Mouse (Mus musculus) midbrain, embryonic 13.5 days (tissue): Measurements from ENCODE around the gene Serpina11. TPM values are rescaled to one million over a fixed set of nuclear protein-coding genes. Genes with fewer than 3 reads are reported as not detected.
A peak's percentile ranks its signal among the peaks of the same experiment; 100 is the strongest.

Experiments
- ATAC-seq: fragments of 200-750 bp; cut with Nextera tagmentation; 2 replicates; pipeline ENCODE4 v1.8.0; 2017; ENCODE audit warnings: mild to moderate bottlenecking, moderate TSS enrichment, moderate library complexity
- H3K27ac ChIP-seq: fragments of 300-500 bp; sonication (generic); 2 replicates; pipeline ENCODE4 v1.5.1; 2015; ENCODE audit warnings: inconsistent platforms, mild to moderate bottlenecking, moderate library complexity
- H3K27me3 ChIP-seq: fragments of 300-500 bp; sonication (generic); 2 replicates; pipeline ENCODE4 v1.6.1; 2015; ENCODE audit warnings: mild to moderate bottlenecking, inconsistent platforms
- H3K36me3 ChIP-seq: fragments of 300-500 bp; sonication (generic); 2 replicates; pipeline ENCODE4 v1.6.1; 2015; ENCODE audit warnings: mild to moderate bottlenecking, inconsistent platforms
- H3K4me1 ChIP-seq: fragments of 300-500 bp; sonication (generic); replicated peaks from 2 replicates; pipeline ENCODE4 v1.6.1; 2015; ENCODE audit warnings: inconsistent platforms
- H3K4me2 ChIP-seq: fragments of 300-500 bp; sonication (generic); replicated peaks from 2 replicates; pipeline ENCODE4 v1.6.1; 2015; ENCODE audit warnings: moderate library complexity, mild to moderate bottlenecking, inconsistent platforms
- H3K4me3 ChIP-seq: fragments of 300-500 bp; sonication (generic); replicated peaks from 2 replicates; pipeline ENCODE4 v1.5.1; 2015; ENCODE audit warnings: mild to moderate bottlenecking, inconsistent platforms
- H3K9ac ChIP-seq: fragments of 300-500 bp; sonication (generic); replicated peaks from 2 replicates; pipeline ENCODE4 v1.6.1; 2015; ENCODE audit warnings: mild to moderate bottlenecking, inconsistent platforms
- H3K9me3 ChIP-seq: fragments of 300-500 bp; sonication (generic); 2 replicates; pipeline ENCODE4 v1.6.1; 2016; ENCODE audit warnings: mild to moderate bottlenecking, inconsistent platforms
- WGBS: fragments of 180-500 bp; shearing (Covaris S2); methylation state at CpG from one replicate; pipeline ENCODE4 v1.1.7; 2015; 5-methylcytosine and 5-hydroxymethylcytosine counted together
- polyA plus RNA-seq: library from polyadenylated mRNA; unstranded; fragments of >200 nt; fragmentation: Nextera tagmentation; extraction: Ambion mirVana; gene quantifications from 2 replicates; pipeline ENCODE4 v1.2.1, GENCODE M21; 2015

Serpina11 gene
- polyA plus RNA-seq, 1 experiment from 2014 or later: not detected

DNA sequence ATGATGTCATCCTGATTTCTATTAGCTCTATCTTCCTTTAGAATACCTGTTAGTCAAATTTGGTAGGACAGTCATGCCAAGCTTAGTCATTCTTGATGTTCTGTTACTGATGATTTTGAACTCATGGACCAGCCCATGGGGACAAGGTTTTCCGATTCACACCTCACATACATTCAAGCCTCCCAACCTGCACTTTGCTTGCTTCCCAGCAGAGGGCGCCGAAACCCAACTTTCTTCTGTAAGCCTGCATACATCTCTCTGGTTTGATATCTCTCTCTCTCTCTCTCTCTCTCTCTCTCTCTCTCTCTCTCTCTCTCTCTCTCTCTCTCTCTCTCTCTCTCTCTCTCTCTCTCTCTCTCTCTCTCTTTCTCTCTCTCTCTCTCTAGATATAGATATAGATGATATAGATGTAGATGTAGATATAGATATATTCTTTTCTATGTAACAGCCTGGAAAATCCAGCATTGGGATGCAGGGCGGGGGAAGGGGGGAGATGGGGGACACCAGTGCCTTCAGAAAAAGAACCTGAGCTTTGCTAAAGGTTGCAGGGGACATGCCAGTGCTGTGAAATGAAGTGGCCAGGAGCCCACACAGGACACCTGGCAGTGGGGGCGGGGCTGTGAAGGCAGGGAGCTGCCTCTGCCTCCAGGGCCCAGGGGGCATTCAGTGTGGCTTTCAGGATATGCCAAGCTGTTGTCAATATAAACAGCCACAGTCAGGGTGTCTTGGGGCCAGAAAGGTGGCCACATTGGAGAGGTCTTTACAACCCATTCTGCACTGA lies 5.7 kb upstream of the Serpina11 start:
- H3K27ac ChIP-seq: no peak overlapping the region
- no peak overlapping the region for H3K4me2 ChIP-seq
- no peak overlapping the region for H3K4me3 ChIP-seq
- no peaks in the 10 kb centered on the region for H3K4me1 ChIP-seq
- H3K36me3 ChIP-seq: no peaks in the 10 kb centered on the region
- no peaks in the 10 kb centered on the region for H3K27me3 ChIP-seq
- H3K9ac ChIP-seq: no peak overlapping the region
- ATAC-seq: peak; percentile 55; the same call in 1 of the 2 replicates
- 41% methylated on average over 5 of the region's 5 CpGs for WGBS
- no peaks in the 10 kb centered on the region for H3K9me3 ChIP-seq

DNA sequence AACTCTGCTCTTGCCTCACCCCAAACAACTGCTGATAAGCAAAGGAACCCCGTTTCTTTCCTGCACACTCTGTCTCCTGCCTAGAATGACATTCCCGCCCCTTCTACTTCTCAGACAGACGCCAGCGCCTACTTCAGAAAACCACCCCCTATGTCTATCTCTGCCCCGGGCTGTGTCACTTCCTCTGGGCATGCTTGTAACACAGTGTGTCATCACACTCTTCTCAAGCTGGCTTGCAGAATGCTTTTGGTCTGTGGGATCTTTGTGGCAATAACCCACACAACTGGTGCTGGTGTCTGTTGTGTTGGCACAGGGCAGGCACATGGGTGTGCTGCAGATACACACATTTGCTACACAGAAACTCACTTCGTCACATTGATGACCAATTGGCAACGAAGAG lies 3.2 kb upstream of the Serpina11 start:
- H3K4me3 ChIP-seq: no peak overlapping the region
- H3K4me1 ChIP-seq: no peaks in the 10 kb centered on the region
- H3K27ac ChIP-seq: no peak overlapping the region
- WGBS: 80% methylated on average over 7 of the region's 7 CpGs
- H3K4me2 ChIP-seq: no peak overlapping the region
- ATAC-seq: no peak
- no peak overlapping the region for H3K9ac ChIP-seq
- no peaks in the 10 kb centered on the region for H3K9me3 ChIP-seq
- H3K36me3 ChIP-seq: no peaks in the 10 kb centered on the region
- H3K27me3 ChIP-seq: no peaks in the 10 kb centered on the region

DNA sequence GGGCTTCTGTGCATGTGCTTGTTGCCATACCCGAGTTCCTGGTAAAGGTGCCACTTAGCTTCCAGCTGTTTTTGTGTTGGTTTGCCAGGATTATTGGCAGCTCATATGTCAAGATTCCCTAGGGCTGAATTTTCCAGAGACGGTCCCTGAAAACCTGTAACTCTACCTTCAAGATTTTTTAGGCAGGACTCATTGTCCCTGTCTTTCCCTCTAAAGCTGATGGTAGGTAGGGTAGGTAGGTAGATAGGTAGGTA lies 316 bp downstream of the Serpina11 start:
- Histone ChIP-seq H3K27me3 (no peaks in the 10 kb centered on the region), H3K4me3 (no peak overlapping the region), H3K4me2 (no peak overlapping the region), H3K9ac (no peak overlapping the region), H3K27ac (no peak overlapping the region), H3K4me1 (no peaks in the 10 kb centered on the region), H3K36me3 (no peaks in the 10 kb centered on the region), H3K9me3 (no peaks in the 10 kb centered on the region)
- no peak for ATAC-seq
- WGBS: 71% methylated on average over 2 of the region's 2 CpGs

DNA sequence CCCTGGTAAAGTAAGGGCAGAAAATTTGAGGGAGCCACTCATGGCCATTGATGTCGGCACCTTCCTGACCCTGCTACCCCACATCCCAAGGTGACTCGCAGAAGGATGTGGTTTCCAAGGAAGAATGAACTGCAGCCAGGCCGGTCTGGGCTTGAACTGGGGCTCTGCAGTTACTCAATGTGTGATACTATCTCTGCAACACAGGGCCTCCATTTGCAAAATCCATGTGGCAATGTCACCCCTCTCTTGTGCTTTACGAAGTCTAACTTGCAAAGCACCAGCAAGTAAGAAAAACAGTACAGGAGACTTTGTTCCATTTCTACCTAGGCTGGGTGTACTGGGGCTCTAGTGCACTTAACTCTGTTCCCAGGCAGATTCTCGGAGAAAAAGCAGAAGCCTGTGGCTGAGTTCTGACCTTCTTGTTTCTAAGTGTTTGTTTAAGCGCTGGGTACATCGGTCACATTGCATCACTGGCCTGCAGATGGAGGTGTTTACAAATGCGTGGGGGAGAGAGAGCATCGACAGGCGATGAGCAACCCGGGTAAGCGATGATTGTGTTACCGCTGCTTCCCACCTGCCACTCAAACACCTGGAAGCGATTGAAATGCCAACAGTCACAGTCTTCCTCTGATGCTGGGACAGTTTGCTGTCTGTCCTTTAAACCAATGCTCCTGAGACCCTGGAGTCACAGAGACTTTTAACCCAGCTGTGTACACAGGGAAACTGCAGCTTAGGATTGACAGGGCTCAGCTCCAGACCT lies 823 bp downstream of the Serpina11 start:
- 68% methylated on average over 14 of the region's 14 CpGs for WGBS
- no peak for ATAC-seq
- Histone ChIP-seq H3K4me2 (no peak overlapping the region), H3K27me3 (no peaks in the 10 kb centered on the region), H3K4me1 (no peaks in the 10 kb centered on the region), H3K4me3 (no peak overlapping the region), H3K9ac (no peak overlapping the region), H3K36me3 (no peaks in the 10 kb centered on the region), H3K9me3 (no peaks in the 10 kb centered on the region), H3K27ac (no peak overlapping the region)

DNA sequence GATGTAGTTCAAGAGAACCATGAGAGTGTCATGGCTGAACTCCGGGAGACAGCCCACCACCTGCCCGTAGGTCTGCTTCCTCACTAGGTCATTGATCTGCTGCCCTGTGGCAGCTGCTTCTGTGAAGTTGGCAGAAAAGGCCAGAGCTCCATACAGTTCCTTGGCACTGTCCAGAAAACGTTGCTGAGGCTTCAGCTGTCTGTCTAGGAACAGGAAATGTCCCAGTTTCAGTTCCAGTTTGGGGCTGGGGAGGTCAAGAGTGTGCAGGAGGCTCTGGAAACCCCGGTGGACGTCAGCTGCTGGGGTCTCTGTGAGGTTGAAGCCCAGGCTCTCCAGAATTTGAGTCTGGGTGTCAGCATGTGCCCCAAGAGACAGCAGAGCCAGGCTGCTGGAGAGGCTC lies 3.9 kb downstream of the Serpina11 start:
- Histone ChIP-seq H3K27ac (no peak overlapping the region), H3K9me3 (no peaks in the 10 kb centered on the region), H3K4me3 (no peak overlapping the region), H3K27me3 (no peaks in the 10 kb centered on the region), H3K4me2 (no peak overlapping the region), H3K36me3 (no peaks in the 10 kb centered on the region), H3K4me1 (no peaks in the 10 kb centered on the region), H3K9ac (no peak overlapping the region)
- WGBS: 72% methylated on average over 5 of the region's 5 CpGs
- no peak for ATAC-seq

DNA sequence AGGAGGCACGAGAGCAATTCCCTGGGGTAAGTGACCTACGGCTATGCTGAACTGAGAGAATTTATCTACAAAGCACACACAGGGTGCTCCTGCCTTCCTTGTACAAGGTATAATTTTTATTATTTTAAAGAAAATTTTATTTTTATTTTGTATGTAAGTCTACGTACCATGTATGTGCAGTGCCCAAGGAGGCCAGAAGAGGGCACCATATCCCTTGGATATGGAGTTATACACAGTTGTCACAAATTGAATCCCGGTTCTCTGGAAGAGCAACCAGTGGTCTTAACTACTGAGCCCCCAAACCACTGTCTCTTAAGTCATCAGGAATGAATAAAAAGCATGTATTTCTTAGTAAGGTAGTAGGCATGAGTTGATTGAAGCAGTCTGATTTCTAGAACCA lies 4.8 kb downstream of the Serpina11 start:
- Histone ChIP-seq H3K4me3 (no peak overlapping the region), H3K27me3 (no peaks in the 10 kb centered on the region), H3K4me1 (no peaks in the 10 kb centered on the region), H3K9ac (no peak overlapping the region), H3K9me3 (no peaks in the 10 kb centered on the region), H3K4me2 (no peak overlapping the region), H3K27ac (no peak overlapping the region), H3K36me3 (no peaks in the 10 kb centered on the region)
- WGBS: 66% methylated on average over 4 of the region's 4 CpGs
- ATAC-seq: no peak

DNA sequence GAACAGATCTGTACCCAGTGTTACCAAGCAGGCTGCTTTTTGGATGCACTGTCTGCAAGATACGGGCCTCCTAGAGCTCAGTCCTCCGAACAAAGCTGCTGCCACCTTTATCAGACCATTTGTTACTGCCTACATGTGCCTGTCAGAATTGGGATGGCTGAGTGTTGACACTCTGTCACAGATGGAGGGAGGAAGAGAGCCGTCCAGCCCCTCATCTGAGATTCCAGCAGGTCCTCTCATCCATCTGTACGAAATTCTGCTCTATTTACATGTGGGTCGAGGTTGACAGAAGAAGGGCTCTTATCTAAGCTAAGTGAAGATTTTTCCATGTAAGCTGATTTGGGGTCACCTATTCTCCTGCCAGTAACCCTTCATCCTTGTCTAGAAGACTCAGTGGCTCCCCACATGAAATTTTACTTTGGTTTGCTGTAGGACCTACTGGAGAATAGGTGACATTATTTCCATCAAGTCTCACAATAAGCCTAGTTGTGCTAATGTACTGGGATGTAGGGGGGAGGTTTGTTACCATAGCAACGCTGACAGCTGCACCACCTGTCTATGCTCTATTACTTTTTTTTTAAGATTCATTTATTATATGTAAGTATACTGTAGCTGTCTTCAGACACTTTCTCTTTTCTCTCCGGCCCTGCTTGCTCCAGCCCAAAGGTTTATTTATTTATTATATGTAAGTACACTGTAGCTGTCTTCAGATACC lies 8.0 kb downstream of the Serpina11 start:
- no peak overlapping the region for H3K4me3 ChIP-seq
- no peak overlapping the region for H3K4me2 ChIP-seq
- H3K27me3 ChIP-seq: no peaks in the 10 kb centered on the region
- no peak overlapping the region for H3K27ac ChIP-seq
- ATAC-seq: no peak
- no peaks in the 10 kb centered on the region for H3K9me3 ChIP-seq
- no peak overlapping the region for H3K9ac ChIP-seq
- WGBS: 80% methylated on average over 7 of the region's 7 CpGs
- no peaks in the 10 kb centered on the region for H3K36me3 ChIP-seq
- no peaks in the 10 kb centered on the region for H3K4me1 ChIP-seq

DNA sequence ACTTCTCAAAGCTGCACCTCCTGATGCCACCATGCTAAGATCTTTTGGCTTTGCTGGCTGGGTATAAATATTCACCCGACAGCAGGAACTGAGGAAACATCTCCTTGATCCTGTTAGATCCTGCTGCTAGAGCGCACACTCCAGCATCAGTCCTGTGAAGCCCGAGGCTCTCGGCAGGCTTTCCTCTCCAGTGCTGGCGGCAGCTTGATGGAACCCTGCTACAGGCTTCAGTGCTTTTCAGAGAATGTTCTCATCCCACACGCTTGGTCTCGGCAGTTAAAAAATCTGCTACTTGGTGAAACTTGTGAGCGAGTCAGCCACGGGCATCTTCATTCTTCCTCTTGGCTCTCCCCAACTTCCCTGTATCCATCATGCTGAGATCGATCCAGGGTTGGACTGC lies 11.5 kb downstream of the Serpina11 start:
- ATAC-seq: no peak
- no peak overlapping the region for H3K4me3 ChIP-seq
- H3K27me3 ChIP-seq: no peaks in the 10 kb centered on the region
- H3K36me3 ChIP-seq: no peaks in the 10 kb centered on the region
- no peaks in the 10 kb centered on the region for H3K9me3 ChIP-seq
- 91% methylated on average over 10 of the region's 10 CpGs for WGBS
- H3K27ac ChIP-seq: no peak overlapping the region
- H3K4me1 ChIP-seq: no peaks in the 10 kb centered on the region
- no peak overlapping the region for H3K9ac ChIP-seq
- no peak overlapping the region for H3K4me2 ChIP-seq

DNA sequence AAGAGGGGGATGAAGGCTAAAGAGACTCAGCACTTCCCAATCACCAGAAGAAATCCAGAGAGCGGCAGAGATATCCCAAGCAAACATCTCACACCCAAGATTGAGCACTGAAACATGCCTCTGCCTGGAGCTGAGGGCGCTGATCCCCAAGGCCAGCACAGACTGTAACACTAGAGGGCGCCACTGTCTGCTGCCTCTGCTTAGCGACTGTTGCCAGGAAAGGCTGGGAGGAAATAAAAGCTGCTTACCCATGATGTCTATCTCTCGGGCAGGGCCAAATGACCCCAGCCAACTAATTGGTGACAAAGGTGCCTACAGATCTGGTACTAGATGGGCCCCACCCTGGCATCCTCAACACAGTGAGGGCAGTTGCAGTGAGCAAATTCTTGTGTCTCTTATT lies 11.9 kb downstream of the Serpina11 start:
- H3K4me1 ChIP-seq: no peaks in the 10 kb centered on the region
- 33% methylated on average over 5 of the region's 5 CpGs for WGBS
- H3K36me3 ChIP-seq: no peaks in the 10 kb centered on the region
- H3K4me2 ChIP-seq: no peak overlapping the region
- no peak for ATAC-seq
- H3K4me3 ChIP-seq: no peak overlapping the region
- H3K9ac ChIP-seq: no peak overlapping the region
- H3K27ac ChIP-seq: no peak overlapping the region
- no peaks in the 10 kb centered on the region for H3K27me3 ChIP-seq
- H3K9me3 ChIP-seq: no peaks in the 10 kb centered on the region

DNA sequence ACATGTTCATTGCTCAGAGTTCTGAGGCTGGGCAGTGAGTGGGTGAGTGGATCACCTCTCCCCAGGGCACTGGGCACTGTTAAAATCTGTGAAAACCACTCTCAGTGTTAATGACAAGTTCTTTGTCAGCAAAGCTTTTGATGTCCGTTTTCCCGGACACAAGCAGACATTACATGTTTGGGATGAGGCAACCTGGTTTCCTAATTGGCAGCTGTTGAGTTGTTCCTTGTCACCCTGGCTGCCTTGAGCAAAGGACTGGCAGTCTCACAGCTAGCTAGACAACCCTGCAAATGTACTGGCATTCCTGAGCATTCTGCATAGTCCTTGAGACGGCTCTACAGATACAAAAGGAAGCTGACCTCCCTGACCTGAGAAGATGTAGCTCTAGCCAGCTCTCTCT lies 12.7 kb downstream of the Serpina11 start:
- WGBS: 49% methylated on average over 3 of the region's 3 CpGs
- no peaks in the 10 kb centered on the region for H3K27me3 ChIP-seq

DNA sequence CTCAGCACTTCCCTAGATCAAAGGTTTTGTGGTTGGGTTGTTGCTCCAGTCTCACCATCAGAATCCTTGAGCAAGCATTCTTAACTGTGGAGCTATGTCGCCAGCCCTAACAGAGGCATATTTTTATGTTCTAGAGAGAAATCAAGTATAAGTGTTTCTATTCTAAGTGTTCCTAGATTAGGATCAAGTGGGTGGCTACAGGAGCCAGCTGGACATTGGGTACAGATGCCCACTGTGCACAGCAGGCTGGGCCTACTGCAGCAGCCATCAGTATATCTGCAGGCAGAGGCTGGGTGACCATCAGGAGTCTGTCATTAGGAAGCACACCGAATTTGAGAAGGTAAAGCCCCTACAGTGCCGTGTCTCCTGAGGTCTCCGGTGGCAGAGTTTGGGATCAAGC lies 18.7 kb downstream of the Serpina11 start:
- WGBS: 97% methylated on average over 4 of the region's 4 CpGs
- Histone ChIP-seq H3K36me3 (no peaks in the 10 kb centered on the region), H3K4me1 (no peaks in the 10 kb centered on the region), H3K9me3 (peaks cover 2% of the 10 kb centered on the region), H3K27me3 (no peaks in the 10 kb centered on the region), H3K27ac (no peak overlapping the region), H3K9ac (no peak overlapping the region), H3K4me3 (no peak overlapping the region), H3K4me2 (no peak overlapping the region)
- ATAC-seq: no peak

More for the DNA sequence above, 12.7 kb downstream of the Serpina11 start:
- no peak overlapping the region for H3K9ac ChIP-seq
- no peak overlapping the region for H3K27ac ChIP-seq
- no peaks in the 10 kb centered on the region for H3K36me3 ChIP-seq
- H3K4me1 ChIP-seq: no peaks in the 10 kb centered on the region
- H3K4me3 ChIP-seq: no peak overlapping the region
- no peaks in the 10 kb centered on the region for H3K9me3 ChIP-seq
- H3K4me2 ChIP-seq: no peak overlapping the region
- no peak for ATAC-seq

DNA sequence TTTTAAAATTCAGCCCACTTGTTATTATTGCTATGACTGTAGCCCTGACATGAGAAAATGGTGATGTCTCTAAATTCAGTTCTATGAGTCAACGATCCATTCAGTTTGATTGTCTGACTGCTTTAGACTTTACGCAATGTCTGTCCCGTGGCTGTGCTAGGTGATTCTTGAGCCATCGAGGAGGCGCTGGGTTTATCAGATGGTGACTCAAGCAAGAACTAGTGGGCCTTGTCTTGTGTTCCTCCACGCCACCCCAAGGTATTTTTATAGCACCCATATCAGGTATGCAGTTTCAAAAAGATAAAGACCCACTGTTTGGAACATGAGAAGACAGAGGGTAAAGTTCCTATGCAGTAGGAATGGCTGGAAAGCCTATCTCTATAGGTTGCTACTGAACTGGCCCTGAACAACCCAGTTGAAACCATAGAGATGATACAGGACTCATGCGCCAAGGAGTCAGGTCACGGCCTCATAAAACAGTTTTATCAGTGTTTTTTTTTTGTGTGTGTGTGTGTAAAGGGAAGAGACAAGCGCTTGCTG lies 20.1 kb downstream of the Serpina11 start:
- H3K4me3 ChIP-seq: no peak overlapping the region
- H3K27ac ChIP-seq: no peak overlapping the region
- H3K9me3 ChIP-seq: peaks cover 2% of the 10 kb centered on the region
- WGBS: 91% methylated on average over 9 of the region's 9 CpGs
- no peaks in the 10 kb centered on the region for H3K27me3 ChIP-seq
- H3K4me1 ChIP-seq: no peaks in the 10 kb centered on the region
- ATAC-seq: no peak
- H3K36me3 ChIP-seq: no peaks in the 10 kb centered on the region
- no peak overlapping the region for H3K4me2 ChIP-seq
- H3K9ac ChIP-seq: no peak overlapping the region
